Mouse (Mus musculus) megakaryocyte progenitor cell, adult 5-6 weeks (primary cell): ENCODE data around the gene Cenps. TPM values are rescaled to one million over a fixed set of nuclear protein-coding genes. Genes with fewer than 3 reads are reported as not detected.
"Not testable (repeated sequence)": the region's sequence is repeated elsewhere in the genome, so short reads cannot be mapped to it uniquely, and the experiment has no call there.

ENCODE experiments used
- ATAC-seq: replicated peaks from 2 replicates; pipeline ENCODE4 v1.8.0; 2016; ENCODE audit warnings: mild to moderate bottlenecking, moderate TSS enrichment, inconsistent platforms; ENCODE audit not compliant: poor library complexity
- total RNA-seq, 2 experiments: library from RNA; stranded (forward) in 1 of 2; stranded (reverse) in 1 of 2; fragments of 157-497, 149-512 nt in 1 of 2; fragments of 200-1000 nt in 1 of 2; gene quantifications; 2 replicates each; pipeline versions ENCODE4 v1.2.3 to v1.2.4; 2015 to 2017

Gene Cenps
- total RNA-seq, 2 experiments from 2014 or later, result 19.3 to 26.0 TPM

DNA sequence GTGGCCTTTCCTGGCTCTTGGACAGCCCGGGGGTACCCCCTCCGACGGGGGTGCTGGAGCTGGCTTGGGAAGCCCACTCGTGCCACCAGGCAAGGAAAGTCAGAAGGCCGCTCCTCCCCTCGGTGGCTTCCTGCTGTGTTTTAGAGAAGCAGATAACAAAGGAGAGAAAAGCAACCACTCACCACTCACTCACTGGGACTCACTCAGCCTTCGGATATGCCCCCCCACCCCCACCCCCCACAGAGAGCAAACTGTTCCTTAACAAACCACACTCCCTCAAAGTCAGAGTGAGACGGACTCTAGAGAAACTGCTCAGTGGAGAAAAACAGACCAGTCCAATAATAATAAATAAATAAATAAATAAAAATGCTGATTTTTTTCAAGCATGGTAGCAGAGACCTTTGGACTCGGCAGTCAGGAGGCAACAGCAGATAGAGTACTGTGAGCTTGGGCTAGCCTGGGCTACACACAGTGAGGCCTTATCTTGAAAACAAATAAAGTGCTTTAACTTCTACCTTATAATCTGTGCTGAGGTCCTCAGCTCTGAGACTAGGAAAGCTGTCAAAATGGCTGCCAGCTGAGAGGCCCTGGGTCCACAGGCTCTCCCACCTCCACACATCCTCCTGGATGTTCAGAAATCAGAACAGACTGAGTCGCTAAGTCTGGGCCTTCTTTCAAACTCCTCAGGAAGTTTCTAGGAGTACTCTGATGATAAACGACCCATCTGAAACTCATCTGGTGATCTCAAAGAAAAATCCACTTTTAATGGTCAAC lies 11.9 kb downstream of the Cenps start:
- no peak for ATAC-seq

DNA sequence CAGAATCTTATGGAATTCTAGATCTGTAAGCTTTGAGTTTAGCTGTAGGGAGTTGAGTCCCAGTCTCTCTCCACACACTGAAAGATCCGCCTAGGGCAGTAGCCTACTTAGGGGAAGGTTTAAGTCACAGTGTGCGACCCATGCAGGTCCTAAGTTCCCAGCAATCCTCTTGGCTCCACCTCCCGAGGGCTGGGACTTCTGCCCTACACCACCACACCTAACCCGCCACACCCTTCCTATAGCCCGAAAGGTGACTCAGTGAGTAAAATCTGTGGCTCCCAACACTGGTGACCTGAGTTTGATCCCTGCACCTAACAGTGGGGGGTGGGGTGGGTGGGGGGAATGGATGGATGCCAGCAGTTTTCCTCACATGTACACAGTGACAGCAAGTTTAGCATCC lies 14.0 kb downstream of the Cenps start:
- ATAC-seq, result no peak

DNA sequence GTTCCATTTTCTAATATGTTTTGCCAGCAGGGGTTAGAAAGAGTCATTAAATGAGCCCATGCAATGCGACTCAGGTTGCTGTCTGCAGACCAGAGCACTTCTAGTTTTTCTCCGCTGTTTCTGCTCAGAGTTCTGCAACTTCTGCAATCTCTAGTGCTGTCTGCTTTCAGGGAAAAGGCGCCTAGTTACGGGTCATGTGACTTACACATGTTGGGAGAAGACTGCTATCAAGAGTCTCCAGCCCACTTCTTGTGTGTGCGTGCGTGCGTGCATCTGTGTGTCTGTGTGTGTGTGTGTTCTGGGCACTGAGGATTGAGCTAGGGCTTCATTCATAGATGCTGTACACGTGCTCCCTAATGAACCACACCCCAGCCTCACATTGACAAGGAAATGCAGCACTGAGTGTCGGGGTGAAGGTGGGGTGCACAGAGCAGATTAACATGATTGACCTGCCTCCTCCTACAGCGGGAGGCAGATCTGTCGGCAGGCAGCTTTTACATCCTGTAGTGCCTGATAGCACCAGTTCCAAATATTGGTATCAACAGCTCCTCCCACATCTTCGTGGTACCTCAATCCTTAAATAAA lies 17.4 kb downstream of the Cenps start:
- peak; percentile 84 for ATAC-seq

DNA sequence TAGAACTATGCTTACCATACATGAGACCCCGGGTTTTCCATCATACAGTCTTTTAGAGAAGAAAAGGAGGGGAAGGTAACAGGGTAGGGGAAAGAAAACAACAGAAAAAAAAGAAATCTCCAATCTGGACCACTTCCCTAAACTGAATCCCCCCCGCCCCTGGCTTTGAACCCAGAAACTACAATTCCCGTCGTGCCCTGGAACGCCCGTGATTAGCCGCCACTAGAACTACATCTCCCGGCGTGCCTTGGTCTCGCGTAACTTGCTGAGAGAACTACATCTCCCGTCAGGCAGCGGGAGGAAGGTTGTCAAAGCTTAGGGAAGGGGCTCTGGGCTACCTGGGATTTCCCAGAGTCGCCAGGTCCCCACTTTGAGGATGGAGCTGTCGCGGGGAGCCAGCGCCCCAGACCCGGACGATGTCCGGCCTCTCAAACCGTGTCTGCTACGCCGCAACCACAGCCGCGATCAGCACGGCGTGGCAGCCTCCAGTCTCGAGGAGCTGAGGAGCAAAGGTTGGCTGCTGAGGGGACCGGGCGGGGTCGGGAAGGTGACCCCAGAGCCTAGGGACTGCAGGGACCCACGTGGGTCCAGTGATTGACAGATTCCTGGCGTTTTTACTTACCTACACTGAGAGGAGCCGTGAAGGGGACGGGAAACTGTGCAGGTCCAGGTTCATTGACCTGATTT lies 33.4 kb downstream of the Cenps start, which contains the start of gene Dffa:
Gene Dffa, plus strand, starts transcription at position 272 of the 687 bp plus-strand sequence.
- ATAC-seq, result peak; percentile 93

DNA sequence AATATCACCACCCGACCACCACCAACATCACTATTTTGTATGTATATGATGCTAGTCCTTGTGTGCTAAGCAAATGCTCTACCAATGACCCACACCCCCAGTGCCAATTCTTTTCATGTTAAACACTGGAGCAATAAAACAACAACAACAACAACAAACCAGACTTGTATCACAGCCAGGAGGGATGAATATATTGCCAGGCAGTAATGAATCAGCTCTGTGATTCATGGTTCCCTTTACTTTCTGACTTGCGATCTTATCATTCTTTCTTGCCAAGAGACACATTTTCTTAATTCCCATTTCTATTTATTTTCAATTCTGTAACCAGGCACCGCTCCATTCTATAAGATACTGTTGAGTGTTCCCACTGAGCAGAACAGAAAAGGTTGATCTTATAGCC lies 36.0 kb downstream of the Cenps start:
- no peak for ATAC-seq

DNA sequence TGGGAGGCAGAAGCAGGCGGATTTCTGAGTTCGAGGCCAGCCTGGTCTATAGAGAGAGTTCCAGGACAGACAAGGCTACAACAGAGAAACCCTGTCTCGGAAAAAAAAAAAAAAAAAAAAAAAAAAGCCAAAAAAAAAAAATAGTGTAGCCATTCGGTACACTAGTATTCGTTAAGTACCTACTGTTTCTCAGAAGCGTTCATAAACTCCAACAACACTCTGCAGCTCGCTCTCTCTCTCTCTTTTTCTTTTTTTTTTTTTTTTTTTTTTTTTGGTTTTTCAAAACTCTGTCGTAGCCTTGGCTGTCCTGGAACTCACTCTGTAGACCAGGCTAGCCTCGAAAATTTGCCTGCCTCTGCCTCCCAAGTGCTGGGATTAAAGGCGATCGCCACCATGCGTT lies 37.0 kb downstream of the Cenps start:
- not testable (repeated sequence) for ATAC-seq

DNA sequence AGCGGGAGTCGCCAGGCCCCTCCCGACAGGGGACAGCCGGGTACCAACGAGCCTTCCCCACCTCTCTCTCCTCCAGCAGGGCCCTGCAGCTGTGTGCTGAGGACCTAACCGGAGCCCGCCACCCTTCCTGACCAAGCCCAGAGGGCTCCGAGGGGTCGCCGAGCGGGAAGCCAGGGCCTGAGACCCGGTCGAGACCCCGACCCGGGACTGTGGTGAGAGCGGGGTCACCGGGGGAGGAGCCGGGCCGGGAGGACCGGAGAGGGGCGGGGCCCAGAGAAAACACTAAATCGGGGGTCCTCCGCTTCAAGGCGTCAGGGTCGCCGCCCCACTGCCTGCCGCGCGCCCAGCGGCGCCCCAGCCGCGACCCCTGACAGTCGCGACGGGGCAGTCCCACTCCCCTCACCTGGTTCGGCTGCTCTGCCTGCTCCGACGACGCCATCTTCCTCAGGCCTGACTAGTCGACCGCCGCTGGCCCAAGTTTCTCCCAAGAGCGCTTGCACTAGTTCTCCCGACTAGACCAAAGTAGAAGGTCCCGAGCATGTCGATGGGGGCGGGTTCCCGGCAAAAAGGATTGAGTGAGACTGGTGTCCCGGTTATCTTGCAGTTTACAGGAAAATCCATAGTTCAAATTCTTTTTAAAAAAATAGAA lies 37.9 kb downstream of the Cenps start, which contains the start of gene Pex14:
Gene Pex14, minus strand, starts transcription at position 508 of the 649 bp plus-strand sequence.
- peak; percentile 85 for ATAC-seq

DNA sequence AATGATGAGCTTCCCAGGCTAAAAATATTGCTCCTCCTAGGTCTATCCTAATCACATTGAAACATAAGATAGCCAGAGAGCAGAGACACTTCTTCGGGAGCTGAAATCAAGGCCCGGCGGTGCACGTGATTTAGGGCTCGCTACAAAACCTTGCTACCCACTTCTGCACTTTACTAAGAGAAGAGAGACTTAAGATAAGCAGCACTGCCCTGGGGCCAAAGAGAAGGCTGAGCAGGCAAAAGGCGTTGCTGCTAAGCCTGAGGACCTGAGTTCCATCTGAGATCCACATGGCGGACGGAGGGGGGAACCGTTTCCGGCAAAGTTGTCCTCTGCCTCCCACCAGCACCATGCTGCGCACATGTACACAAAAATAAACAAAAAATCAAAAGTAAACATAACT lies 38.9 kb downstream of the Cenps start:
- peak; percentile 27; the same call in 1 of the 2 replicates for ATAC-seq

DNA sequence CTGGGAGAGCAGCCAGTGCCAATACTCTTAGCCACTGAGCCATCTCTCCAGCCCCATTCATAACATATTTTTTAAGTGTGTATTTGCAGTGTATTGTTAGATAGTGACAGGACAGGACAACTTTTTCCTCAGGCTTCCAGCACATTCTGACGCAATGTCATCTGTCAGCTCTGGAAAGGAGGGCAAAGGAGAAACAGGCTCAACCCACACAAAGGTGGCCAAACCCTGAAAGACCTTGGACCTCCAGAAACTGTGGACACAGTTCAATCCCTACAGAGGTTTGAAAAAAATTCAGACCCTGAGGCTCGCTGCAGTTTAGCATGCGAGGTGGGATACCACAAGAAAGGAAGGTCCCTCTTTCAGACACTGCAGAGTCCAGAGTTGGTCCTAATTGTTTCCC lies 39.5 kb downstream of the Cenps start:
- ATAC-seq, result no peak

DNA sequence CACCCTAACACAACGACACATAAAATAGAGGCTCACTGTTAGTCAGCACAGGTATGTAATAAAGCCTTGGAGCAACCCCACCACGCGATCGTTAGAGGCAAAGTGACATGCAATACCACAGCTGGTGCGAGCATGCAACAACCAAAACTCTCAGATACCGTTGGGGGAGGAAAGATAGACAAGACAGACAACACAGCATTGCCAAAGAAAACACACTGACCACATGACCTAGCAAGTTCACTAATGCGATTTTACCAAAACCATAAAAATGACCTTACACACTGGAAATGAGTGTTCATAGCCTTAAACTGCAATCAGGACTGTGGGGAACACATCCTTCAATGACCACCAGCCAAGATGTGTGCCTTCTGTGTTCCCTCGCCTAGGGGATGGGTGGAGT lies 46.1 kb downstream of the Cenps start:
- ATAC-seq, result no peak

DNA sequence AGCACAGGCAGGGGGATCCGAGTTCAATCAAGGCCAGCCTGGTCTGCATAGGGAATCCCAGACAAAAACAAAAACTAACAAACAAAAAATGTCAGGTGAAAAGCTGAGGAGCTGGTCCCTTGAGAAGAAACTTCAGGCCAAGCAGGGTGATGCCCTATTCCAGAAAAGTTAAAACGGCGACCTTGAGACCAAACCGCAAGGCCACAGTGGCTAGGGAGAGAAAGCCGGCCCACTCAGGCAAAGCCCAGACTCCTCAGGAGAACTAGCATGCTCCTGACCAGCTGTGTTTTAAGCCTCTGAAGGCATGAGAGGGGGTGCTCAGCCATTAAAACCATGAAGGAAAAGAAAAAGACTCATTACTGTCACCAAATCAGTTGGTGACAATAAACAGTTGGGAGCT lies 52.0 kb downstream of the Cenps start:
- ATAC-seq, result no peak

DNA sequence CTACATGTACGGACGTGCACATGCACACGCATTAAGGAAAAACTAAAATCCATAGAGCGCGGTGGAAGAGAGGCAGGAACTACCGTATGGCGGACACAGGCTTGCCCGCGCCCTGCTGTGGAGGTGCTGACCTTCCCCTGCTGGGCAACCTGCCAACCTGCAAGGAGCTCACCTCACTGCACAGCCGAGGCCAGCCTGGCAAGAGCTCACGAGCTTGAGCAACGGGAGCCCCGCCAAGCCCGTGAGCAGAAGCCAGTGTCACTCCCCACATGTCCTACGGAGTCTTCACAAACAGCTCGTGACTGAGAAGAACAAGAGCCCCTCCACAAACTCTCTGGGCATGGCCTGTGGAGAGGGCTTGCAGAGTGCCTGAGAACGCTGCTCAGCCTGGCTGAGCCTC lies 55.9 kb downstream of the Cenps start:
- ATAC-seq, result peak; percentile 11; the same call in 1 of the 2 replicates

DNA sequence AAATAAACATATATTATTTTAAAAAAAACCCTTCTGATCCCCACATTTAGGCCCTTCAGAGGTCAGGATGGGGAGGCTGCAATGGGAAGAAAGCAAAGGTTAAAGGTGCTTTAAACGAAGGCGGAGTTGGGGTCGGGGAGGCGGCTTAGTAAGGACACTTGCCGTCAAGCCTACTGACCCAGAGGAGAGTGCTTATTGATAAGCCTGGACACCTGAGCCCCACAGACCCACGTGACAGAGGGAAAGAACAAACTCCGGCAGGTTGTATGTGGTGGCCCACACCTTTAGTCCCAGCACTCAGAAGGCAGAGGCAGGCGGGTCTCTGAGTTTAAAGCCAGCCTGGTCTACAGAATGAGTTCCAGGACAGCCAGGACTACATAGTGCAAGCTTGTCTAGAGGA lies 57.3 kb downstream of the Cenps start:
- no peak for ATAC-seq

DNA sequence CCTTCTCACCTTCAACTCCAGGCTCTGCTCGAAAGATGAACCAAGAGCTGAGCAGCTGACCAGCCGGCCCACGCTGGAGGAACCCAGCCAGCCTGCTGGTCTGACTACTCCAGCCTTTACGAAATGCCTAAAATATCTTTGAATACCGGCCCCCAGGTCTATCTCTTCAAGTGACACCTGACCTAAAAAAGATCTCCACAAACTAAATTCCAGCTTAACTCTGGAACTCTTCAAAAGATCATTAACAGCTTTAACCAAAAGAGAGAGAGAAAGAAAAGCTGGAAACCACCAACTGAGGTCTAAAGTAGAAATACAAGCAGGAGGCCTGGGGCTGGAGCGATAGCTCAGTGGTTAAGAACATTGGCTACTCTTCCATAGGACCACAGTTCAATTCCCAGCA lies 57.8 kb downstream of the Cenps start:
- no peak for ATAC-seq

DNA sequence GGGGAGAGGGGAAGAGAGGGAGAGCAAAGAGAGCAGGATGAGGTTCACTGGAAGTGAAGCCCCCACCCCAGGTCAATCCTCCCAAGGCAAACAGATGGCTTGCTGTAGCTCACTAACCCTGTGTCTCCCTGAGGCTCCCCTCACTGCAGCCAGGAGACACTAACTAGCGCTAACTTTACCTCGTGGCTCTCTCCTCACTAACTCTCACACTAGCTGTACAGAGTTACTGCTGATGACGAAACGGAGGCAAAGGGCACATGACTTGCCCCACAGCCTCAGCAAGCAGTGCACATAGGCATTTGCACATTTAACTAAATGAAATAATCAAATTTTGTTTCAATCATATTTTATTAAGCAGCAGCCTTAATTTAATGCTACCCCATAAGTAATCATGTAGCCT lies 59.2 kb downstream of the Cenps start:
- ATAC-seq, result no peak

Other genes starting within 250 kb of the Cenps start
- 8.6 and 9.9 TPM in 2 replicates for gene Pex14, start 37.8 kb downstream of the Cenps start, total RNA-seq (2015)
- gene Pex14, start 37.8 kb downstream of the Cenps start, total RNA-seq (2017), result 12.7 and 13.7 TPM in 2 replicates
- 20.0 and 24.5 TPM in 2 replicates for gene Dffa, start 33.5 kb downstream of the Cenps start, total RNA-seq (2015)
- 18.6 and 19.4 TPM in 2 replicates for gene Dffa, start 33.5 kb downstream of the Cenps start, total RNA-seq (2017)
- 0.72 TPM in 1 of 2 replicates, not detected in the other for gene Cort, start 10.9 kb downstream of the Cenps start, total RNA-seq (2015)
- 1.4 TPM in 1 of 2 replicates, not detected in the other for gene Cort, start 10.9 kb downstream of the Cenps start, total RNA-seq (2017)
- 128 and 132 TPM in 2 replicates for gene Pgd, start 29.1 kb upstream of the Cenps start, total RNA-seq (2015)
- 115 and 133 TPM in 2 replicates for gene Pgd, start 29.1 kb upstream of the Cenps start, total RNA-seq (2017)
- 18.6 and 21.5 TPM in 2 replicates for gene Kif1b, start 170.1 kb upstream of the Cenps start, total RNA-seq (2015)
- 25.9 and 28.4 TPM in 2 replicates for gene Kif1b, start 170.1 kb upstream of the Cenps start, total RNA-seq (2017)